Mouse (Mus musculus): ENCODE measurements around the gene Olig3.
"Not testable (repeated sequence)": the region's sequence is repeated elsewhere in the genome, so short reads cannot be mapped to it uniquely, and the experiment has no call there.

Gene Olig3

DNA sequence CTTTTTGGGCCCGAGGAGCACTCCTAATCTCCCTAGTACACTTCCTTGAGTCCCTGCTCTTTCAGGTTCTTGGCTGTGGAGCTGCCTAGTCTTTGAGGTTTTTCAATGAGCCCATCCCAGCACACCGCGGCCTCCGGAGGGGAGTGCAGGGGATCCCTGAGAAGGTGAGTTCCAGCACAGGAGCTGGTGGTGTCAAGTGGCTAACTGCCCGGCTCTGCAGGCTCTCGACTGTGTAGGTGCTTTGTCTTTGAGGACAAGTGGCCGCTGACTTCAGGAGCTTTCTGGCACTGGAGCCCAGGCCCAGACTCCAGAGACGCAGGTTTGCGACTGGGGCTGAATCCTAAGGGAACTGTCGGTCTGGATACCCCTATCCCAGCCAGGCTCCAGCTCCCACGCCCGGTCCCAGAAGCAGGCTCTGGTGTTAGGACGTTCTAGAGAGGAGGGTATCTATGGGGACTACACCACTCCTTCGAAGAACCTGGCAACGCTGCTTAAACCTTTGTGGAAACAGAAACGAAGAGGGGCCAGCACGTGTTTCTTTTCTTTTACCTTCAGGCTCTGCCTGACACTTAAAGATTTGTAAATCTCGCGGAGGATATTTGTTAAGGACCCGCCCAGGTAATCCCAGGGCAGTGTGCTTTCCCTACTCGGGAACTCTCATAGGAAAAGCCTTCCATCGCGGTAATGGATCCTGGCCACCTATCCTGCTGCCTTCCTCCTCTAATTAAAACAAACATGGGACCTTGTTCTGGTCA is 5.4 kb downstream of the Olig3 start:
- DNase-seq (ENCODE audit: low spot score) = no peak

DNA sequence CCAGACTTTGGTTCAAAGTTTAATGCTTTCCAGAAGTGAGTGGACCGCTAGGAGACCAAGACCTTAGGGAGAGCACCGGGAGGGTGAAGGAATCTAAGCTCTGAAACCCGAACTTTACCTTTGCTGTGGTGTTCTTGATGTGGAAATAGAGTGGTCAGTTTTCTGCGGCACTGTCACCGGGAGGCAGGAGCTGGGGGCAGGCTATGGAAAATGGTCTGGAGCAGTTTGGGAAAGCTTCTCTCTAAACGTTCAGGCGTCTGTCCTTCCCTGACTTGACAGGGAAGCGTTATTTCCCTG is 5.9 kb downstream of the Olig3 start:
- DNase-seq (ENCODE audit: low spot score) = no peak

DNA sequence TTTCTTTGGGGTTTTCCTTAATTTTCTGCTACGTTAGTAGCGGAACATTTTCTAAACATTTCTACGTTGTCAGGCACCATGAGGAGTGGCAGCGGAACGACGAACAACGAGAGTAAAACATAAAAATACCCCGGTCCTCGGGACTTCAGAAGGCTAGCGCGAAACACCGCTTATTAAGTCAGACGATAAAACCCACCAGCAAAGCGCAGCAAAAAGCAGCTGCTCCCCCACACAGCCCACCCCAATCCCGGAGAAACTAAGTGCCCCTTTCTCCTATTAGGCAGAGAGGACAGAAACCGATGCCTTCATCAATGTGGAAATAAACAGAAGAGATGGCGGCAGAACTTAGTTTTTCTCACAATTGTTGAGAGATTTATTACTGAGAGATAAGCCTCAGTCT is 6.5 kb downstream of the Olig3 start:
- DNase-seq (ENCODE audit: low spot score) = no peak

DNA sequence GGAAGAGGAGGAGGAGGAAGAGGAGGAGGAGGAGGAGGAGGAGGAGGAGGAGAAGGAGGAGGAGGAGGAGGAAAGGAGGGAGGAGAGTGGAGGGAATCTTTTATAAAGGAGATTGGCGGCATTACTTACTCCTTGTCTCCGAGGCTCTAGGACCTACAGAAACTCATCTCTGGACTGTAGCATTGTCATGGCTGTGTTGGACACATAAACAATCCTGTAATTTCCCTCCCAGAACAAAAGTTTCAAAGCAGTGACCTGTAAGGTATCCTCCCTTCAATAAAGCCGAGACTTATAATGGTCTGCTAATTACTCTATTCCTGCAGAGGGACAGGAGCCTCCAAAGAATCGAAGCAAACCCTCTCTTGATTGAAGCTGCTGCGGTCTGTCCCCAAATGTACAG is 7.0 kb downstream of the Olig3 start:
- DNase-seq (ENCODE audit: low spot score) = no peak

DNA sequence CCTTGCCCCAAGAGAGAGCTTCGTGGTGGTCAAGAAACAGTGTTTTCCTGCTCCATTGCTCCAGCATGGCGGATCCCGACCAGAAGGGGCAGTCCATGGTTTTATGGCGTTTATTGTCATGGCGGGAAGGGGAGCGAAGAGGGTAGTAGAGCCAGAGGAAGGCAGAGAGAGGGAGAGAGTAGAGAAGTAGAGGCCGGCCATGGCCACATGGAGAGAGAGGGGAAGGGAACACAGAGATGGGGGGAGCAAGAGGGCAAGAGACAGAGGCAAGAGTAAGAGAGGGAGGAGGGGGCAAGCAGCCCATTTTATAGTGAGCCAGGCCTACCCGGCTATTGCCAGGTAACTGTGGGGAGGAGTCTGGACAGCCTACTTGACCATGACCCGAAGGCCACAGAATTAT is 12.8 kb downstream of the Olig3 start:
- DNase-seq (ENCODE audit: low spot score) = no peak

DNA sequence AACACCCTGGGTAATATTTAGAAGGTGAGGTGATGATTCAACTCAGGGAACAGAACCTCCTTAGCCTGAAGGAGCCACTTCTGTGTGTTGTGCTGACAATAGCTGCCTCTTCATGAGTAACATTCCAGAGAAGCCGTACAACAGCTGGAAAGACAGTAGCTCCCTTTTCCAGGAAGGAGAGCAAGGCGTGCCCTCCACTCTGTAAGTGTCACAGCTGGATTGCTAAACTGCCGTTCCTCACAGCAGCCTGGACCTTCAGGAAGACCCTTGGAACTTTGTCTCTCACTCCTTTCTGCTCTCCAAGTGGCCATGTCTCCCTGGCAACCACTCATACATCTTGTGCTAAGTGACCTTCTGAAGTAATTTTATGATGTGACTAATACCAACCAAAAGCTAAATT is 13.8 kb downstream of the Olig3 start:
- no peak for DNase-seq (ENCODE audit: low spot score)

DNA sequence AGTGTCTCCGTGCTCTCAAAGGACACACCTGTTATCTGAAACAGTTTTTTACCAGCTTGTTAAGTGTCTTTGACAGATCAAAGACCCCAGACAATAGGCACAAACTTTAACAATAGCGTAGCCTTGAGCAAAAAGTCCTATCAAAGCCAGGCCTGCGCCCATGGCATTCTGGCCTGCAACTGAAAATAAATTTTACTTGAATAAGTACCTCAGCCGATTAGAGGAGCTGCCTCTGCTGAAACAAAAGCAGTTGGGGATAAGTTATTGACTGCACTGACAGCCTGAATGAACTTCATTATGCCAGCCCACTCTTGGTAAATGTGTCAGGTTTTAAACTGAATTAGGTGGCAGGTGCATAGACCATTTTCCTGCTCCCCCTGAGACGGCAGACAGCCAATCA is 15.9 kb downstream of the Olig3 start:
- no peak for DNase-seq (ENCODE audit: low spot score)

DNA sequence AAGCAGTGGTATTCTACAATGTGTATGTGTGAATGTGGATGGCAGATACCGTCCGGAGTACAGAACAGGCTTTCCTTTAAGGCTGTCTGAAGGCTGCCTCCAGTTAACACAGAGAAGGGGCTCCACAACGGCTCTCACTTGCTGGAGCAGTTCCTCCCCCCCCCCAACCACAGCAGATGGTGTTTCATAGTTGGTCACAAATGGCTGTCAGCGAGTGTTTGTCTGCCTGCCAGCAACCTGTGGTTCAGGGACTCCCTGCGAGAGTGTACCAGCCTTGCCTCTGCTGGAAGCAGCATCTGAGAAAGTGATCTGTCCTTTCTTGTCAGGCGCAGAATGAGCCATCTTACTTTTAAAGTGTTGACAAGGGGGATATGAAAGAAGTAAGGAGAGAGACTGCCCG is 17.5 kb downstream of the Olig3 start:
- no peak for DNase-seq (ENCODE audit: low spot score)

DNA sequence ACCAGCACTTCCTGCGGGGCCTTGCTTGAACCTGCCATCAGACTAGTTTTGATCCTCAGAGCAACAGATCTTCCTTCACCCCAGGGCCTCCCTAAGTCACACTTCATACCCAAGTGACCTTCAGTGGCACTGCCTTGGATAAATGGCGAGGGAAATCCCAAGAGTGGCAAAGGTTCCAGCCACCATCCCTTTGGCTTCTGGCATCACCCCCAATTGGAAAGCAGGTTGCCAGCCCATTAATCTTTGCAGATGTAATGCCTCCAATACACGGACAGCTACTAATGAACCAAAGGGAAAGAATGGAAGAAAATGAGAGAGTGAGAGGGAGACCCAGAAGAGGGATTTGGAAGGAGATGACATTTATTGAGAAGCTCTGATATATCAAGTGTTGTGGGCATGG is 18.0 kb downstream of the Olig3 start:
- DNase-seq (ENCODE audit: low spot score) = no peak

DNA sequence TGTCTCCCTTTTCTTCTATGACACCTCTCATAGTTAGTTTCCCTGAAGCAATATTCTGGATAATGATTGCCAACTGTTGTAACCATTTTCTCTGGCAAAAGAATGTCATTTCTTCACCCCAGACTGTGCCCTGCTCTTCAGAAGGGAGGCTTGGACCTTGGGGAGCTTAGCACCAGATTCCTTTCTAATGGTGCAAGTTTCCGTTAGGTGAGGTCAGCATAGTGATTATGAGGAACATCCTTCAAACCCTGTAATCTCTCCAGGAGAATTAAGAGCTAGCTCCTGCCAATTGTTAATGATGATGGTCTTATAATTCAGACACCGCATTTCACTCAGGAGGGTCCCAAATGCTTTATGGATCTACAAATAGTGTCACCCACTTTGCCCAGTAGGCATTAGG is 19.5 kb downstream of the Olig3 start:
- DNase-seq (ENCODE audit: low spot score) = no peak

DNA sequence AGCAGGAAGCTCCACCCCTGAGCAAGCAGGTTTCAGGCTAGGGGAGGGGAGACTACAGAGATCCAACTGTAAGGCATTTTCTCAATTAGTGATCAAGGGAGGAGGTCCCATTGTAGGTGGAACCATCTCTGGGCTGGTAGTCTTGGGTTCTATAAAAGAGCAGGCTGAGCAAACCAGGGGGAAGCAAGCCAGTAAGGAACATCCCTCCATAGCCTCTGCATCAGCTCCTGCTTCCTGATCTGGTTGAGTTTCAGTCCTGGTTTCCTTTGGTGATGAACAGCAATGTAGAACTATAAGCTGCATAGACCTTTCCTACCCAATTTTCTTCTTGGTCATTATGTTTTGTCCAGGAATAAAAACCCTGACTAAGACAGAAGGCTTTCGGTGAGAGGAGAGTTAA is 24.6 kb downstream of the Olig3 start:
- not testable (repeated sequence) for DNase-seq (ENCODE audit: low spot score)

DNA sequence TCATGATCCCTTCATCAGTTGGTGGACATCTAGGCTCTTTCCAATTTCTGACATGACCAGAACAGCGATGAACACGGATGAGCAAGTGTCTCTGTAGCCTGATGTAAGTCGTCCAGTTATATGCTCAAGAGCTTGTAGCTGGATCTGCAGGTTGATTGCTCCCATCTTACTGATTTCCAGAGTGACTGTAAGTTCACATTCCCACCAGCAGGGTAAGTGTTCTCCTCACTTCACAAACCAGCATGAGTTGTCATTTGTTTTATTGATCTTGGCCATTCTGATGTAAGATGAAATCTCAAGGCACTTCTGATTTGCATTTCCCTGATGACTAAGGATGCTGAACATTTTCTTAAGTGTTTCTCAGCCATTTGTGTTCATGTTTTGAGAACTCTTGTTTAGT is 27.8 kb downstream of the Olig3 start:
- no peak for DNase-seq (ENCODE audit: low spot score)

DNA sequence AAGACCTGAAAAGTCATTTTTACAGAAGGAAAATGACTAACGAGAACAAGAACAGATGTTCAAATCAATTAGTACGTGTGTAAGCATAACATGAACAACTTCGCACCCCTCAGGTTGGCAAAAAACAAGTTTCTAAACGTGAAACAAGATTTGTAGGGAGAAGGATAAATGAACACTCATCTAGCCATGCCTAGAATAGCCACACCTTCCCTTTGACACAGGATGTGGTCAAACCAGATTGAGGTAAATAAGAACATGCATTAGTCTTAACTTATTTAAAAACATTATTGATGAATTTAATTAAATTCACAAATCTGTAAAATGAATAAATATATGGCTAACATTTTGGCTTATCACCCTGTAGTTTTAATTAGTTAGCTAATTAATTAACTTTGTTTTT is 35.5 kb downstream of the Olig3 start:
- no peak for DNase-seq (ENCODE audit: low spot score)

DNA sequence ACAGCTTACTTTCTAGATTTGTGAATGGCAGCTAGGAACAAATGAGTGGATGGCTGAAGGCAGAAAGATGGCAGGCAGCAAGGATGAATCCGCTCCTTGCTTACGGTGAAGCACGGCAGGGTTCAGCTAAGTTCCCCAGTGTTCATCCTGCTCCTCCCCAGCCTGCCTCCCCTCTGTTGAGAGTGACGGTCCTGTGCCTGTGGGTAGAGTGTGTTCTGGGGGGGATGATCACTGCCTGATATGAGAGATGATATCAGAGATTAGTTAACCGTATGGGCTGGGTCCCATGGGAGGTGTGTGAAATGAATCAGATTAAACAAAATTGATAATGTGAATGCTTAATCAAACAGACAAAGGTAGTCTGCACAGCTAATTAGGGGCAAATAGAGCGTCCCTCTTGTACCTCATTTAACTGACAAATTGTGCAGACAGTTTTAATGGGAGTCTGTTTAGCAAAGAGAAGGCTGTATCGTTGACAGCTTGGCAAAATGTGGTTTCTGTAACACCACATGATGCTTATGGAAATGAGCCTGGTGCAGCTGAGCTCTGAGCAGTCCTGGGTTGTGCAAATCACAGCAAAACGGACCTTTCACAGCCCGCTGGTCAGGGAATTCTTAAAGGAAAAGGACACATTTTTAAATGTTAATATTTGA is 40.3 kb downstream of the Olig3 start:
- DNase-seq (ENCODE audit: low spot score) = no peak

DNA sequence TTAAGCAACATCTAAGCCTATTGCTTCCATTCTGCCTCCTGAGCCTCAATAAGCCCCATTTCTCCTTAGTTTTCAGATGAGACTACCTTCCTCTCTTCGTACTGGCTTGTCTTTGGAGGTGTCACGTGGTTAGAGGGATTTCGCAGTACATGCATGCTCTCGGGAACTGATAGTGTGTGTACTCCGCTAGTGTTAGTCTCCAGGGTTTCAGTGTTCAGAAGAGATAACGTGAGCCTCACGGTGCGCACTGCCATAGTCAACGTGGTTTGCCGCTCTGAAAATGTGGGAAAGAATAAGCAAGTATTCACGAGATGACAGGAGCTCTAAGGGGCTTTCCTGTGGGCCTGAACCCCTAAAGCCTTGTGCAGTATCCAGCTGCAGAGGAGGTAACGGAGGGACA is 41.1 kb downstream of the Olig3 start:
- no peak for DNase-seq (ENCODE audit: low spot score)

DNA sequence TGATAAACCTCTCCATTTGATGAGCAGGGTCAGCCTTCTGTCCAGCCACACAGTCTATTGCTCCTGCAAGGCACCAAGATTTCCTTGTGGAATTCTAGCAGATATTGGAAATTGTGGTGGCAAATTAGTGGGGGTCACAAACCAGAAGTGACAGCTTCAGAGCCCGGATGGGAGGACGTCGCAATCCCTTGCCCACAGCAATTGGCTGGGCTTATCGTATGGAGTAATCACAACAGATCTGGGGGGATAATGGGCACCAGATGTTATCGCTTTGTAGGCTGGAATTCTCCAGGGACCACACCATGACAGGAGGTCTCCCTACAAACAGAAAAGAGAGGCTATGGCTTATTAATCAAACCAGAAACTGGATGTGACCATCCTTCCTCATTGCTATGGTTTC is 44.8 kb downstream of the Olig3 start:
- DNase-seq (ENCODE audit: low spot score) = no peak

DNA sequence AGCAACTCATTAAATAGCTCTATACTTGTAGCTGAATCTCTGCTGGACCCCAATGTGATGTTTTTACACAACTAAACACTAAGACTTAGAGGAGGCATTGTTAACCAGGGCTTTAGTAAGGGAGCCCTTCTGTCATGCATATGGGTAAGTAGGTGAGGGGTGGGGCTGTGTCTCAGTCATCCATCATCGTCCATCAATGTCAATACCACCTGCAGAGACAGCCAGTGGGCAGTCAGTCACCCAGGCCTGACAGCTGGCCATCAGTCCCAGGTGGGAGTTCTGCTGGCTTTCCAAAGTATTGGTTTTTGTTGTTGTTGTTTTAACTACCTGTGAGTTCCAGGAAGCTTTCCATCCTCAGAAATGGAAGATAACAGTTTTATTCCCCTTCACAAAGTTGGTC is 48.1 kb downstream of the Olig3 start:
- no peak for DNase-seq (ENCODE audit: low spot score)

DNA sequence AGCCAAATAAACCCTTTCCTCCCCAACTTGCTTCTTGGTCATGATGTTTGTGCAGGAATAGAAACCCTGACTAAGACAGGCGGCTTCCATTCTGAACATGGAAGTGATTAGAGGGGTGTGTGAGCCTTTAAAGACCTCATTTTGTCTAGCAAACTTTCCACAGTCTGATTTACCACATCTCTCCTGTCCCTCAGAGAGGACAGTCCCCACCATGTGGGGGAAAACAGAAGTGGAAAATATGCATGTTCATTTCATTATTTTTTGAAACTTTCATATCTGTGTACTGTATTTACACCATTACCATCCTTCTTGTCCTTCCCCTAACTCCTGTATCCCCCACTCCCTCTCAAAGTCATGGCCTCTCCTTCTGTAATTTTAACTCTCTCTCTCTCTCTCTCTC is 49.6 kb downstream of the Olig3 start:
- DNase-seq (ENCODE audit: low spot score) = no peak

DNA sequence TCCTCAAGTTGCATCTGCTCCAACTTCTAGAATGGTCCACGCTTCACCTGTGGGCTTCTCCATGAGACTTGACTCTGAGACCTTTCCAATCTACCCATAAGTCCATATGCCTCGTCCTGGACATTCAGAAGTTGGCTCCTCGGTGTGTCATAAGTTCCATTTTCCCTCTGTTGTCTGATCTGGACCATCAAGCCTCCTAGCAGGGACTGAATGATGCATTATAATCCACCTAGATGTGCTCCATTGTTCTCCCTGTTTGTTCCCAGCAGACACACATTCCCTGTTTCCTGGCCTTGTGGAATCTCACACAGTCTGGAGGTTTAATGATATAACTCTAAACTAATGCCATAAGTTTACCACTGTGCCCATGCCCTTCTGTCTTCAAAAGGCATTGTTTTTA is 50.8 kb downstream of the Olig3 start:
- no peak for DNase-seq (ENCODE audit: low spot score)
